Mouse (Mus musculus) MEL (cell line): ENCODE results near the gene Arl6ip5.

Source experiments
- MAX ChIP-seq: IDR thresholded peaks from 2 replicates; pipeline ENCODE4 v1.6.1; 2011; ENCODE audit warnings: low read length, improper control_type of control experiment
- UBTF ChIP-seq: IDR thresholded peaks from 2 replicates; pipeline ENCODE4 v1.6.1; 2012; ENCODE audit warnings: low read depth, mild to moderate bottlenecking, inconsistent platforms, low read length, improper control_type of control experiment, moderate library complexity, borderline replicate concordance; ENCODE audit not compliant: insufficient read depth

- TF ChIP-seq MAX (no peak), UBTF (no peak)
Observed at GRCm38 (mm10) chr6:97221205-97222025, 10.9 kb downstream of the Arl6ip5 start.
